Mouse (Mus musculus) ovary, postnatal 10 days (tissue): ENCODE measurements around the gene Etv4.

Experiments used
- DNase-seq: peaks from one replicate; pipeline ENCODE4 v3.0.0; 2022; ENCODE audit warnings: low spot score

Etv4 gene

GRCm38 (mm10) chr11:101786651-101787050 is 1.5 kb upstream of the Etv4 start:
- DNase-seq = no peak

- DNase-seq = no peak
Observed at GRCm38 (mm10) chr11:101785852-101786205, 658 bp upstream of the Etv4 start.

- no peak for DNase-seq
Observed at GRCm38 (mm10) chr11:101784488-101785142, 556 bp downstream of the Etv4 start.

- DNase-seq = no peak
Observed at GRCm38 (mm10) chr11:101784072-101784471, 1.1 kb downstream of the Etv4 start.

- no peak for DNase-seq
Observed at GRCm38 (mm10) chr11:101783584-101783983, 1.6 kb downstream of the Etv4 start.

GRCm38 (mm10) chr11:101783135-101783534 is 2.0 kb downstream of the Etv4 start:
- no peak for DNase-seq

- no peak for DNase-seq
Observed at GRCm38 (mm10) chr11:101776846-101777245, 8.3 kb downstream of the Etv4 start.

- no peak for DNase-seq
Observed at GRCm38 (mm10) chr11:101772449-101772848, 12.7 kb downstream of the Etv4 start.

- DNase-seq = no peak
Observed at GRCm38 (mm10) chr11:101772027-101772426, 13.1 kb downstream of the Etv4 start.

- DNase-seq = no peak
Observed at GRCm38 (mm10) chr11:101770266-101770665, 14.9 kb downstream of the Etv4 start.

GRCm38 (mm10) chr11:101768721-101769120 is 16.4 kb downstream of the Etv4 start:
- DNase-seq = no peak

- DNase-seq = no peak
Observed at GRCm38 (mm10) chr11:101767326-101767725, 17.8 kb downstream of the Etv4 start.

- no peak for DNase-seq
Observed at GRCm38 (mm10) chr11:101764546-101764945, 20.6 kb downstream of the Etv4 start.

GRCm38 (mm10) chr11:101763723-101764122 is 21.4 kb downstream of the Etv4 start:
- no peak for DNase-seq

- DNase-seq = no peak
Observed at GRCm38 (mm10) chr11:101759530-101759929, 25.6 kb downstream of the Etv4 start.

- no peak for DNase-seq
Observed at GRCm38 (mm10) chr11:101758431-101758830, 26.7 kb downstream of the Etv4 start.

- no peak for DNase-seq
Observed at GRCm38 (mm10) chr11:101757366-101757765, 27.8 kb downstream of the Etv4 start.

- no peak for DNase-seq
Observed at GRCm38 (mm10) chr11:101756616-101757015, 28.6 kb downstream of the Etv4 start.

- DNase-seq = no peak
Observed at GRCm38 (mm10) chr11:101733596-101733995, 51.6 kb downstream of the Etv4 start.

GRCm38 (mm10) chr11:101732518-101733440 is 52.4 kb downstream of the Etv4 start, which contains the start of gene Dhx8:
TSS of gene Dhx8 (plus strand) at chr11:101732919.
- peak; percentile 95 for DNase-seq

GRCm38 (mm10) chr11:101729308-101729707 is 55.9 kb downstream of the Etv4 start:
- no peak for DNase-seq

- no peak for DNase-seq
Observed at GRCm38 (mm10) chr11:101726765-101727164, 58.4 kb downstream of the Etv4 start.

GRCm38 (mm10) chr11:101725043-101725442 is 60.1 kb downstream of the Etv4 start:
- DNase-seq = no peak
